Mouse (Mus musculus): ENCODE measurements around the gene Sp7. TPM values are rescaled to one million over a fixed set of nuclear protein-coding genes. Genes with fewer than 3 reads are reported as not detected.

Gene Sp7
- total RNA-seq, 2 experiments from 2014 or later: not detected

Other genes starting within 250 kb of the Sp7 start
- gene Spryd3, start 230.9 kb downstream of the Sp7 start, total RNA-seq (2015): 2.9 and 3.2 TPM in 2 replicates
- gene Spryd3, start 230.9 kb downstream of the Sp7 start, total RNA-seq (2017): 11.5 and 17.9 TPM in 2 replicates
- gene Igfbp6, start 222.8 kb downstream of the Sp7 start, total RNA-seq (2015): not detected in 2 replicates
- gene Igfbp6, start 222.8 kb downstream of the Sp7 start, total RNA-seq (2017): not detected in 2 replicates
- gene Soat2, start 216.7 kb downstream of the Sp7 start, total RNA-seq (2015): 0.73 and 1.9 TPM in 2 replicates
- gene Soat2, start 216.7 kb downstream of the Sp7 start, total RNA-seq (2017): 1.2 and 3.3 TPM in 2 replicates
- gene Zfp740, start 163.9 kb downstream of the Sp7 start, total RNA-seq (2015): 19.7 and 28.7 TPM in 2 replicates
- 28.3 and 29.5 TPM in 2 replicates for gene Zfp740, start 163.9 kb downstream of the Sp7 start, total RNA-seq (2017)
- gene Csad, start 162.5 kb downstream of the Sp7 start, total RNA-seq (2015): 6.3 and 10.2 TPM in 2 replicates
- gene Csad, start 162.5 kb downstream of the Sp7 start, total RNA-seq (2017): 6.4 and 8.1 TPM in 2 replicates
- 26.6 and 29.2 TPM in 2 replicates for gene Itgb7, start 135.2 kb downstream of the Sp7 start, total RNA-seq (2015)
- 36.7 and 44.6 TPM in 2 replicates for gene Itgb7, start 135.2 kb downstream of the Sp7 start, total RNA-seq (2017)
- gene Rarg, start 109.7 kb downstream of the Sp7 start, total RNA-seq (2015): 4.1 and 4.8 TPM in 2 replicates
- gene Rarg, start 109.7 kb downstream of the Sp7 start, total RNA-seq (2017): 3.9 and 4.2 TPM in 2 replicates
- gene Gm9918, start 96.6 kb downstream of the Sp7 start, total RNA-seq (2015): not detected in 2 replicates
- gene Gm9918, start 96.6 kb downstream of the Sp7 start, total RNA-seq (2017): not detected in 2 replicates
- gene Mfsd5, start 87.7 kb downstream of the Sp7 start, total RNA-seq (2015): 28.2 and 33.0 TPM in 2 replicates
- 17.8 and 25.5 TPM in 2 replicates for gene Mfsd5, start 87.7 kb downstream of the Sp7 start, total RNA-seq (2017)
- gene Espl1, start 70.9 kb downstream of the Sp7 start, total RNA-seq (2015): 33.9 and 34.8 TPM in 2 replicates
- gene Espl1, start 70.9 kb downstream of the Sp7 start, total RNA-seq (2017): 15.0 and 19.2 TPM in 2 replicates
- gene Pfdn5, start 41.1 kb downstream of the Sp7 start, total RNA-seq (2015): 345 and 346 TPM in 2 replicates
- 343 and 379 TPM in 2 replicates for gene Pfdn5, start 41.1 kb downstream of the Sp7 start, total RNA-seq (2017)
- gene Myg1, start 35.5 kb downstream of the Sp7 start, total RNA-seq (2015): 26.5 and 28.4 TPM in 2 replicates
- gene Myg1, start 35.5 kb downstream of the Sp7 start, total RNA-seq (2017): 56.4 and 58.5 TPM in 2 replicates
- gene Aaas, start 16.4 kb downstream of the Sp7 start, total RNA-seq (2015): 103 and 110 TPM in 2 replicates
- 141 and 151 TPM in 2 replicates for gene Aaas, start 16.4 kb downstream of the Sp7 start, total RNA-seq (2017)
- gene Sp1, start 39.0 kb upstream of the Sp7 start, total RNA-seq (2015): 62.0 and 63.9 TPM in 2 replicates
- 46.4 and 52.9 TPM in 2 replicates for gene Sp1, start 39.0 kb upstream of the Sp7 start, total RNA-seq (2017)
- gene Amhr2, start 78.2 kb upstream of the Sp7 start, total RNA-seq (2015): 0.07 TPM in 1 of 2 replicates, not detected in the other
- not detected in 2 replicates for gene Amhr2, start 78.2 kb upstream of the Sp7 start, total RNA-seq (2017)
- 71.0 and 73.0 TPM in 2 replicates for gene Prr13, start 91.8 kb upstream of the Sp7 start, total RNA-seq (2015)
- gene Prr13, start 91.8 kb upstream of the Sp7 start, total RNA-seq (2017): 48.6 and 51.5 TPM in 2 replicates
- 946 and 973 TPM in 2 replicates for gene Pcbp2, start 103.4 kb upstream of the Sp7 start, total RNA-seq (2015)
- 175 and 191 TPM in 2 replicates for gene Pcbp2, start 103.4 kb upstream of the Sp7 start, total RNA-seq (2017)
- not detected in 2 replicates for gene Gm10337, start 136.5 kb upstream of the Sp7 start, total RNA-seq (2015)
- gene Gm10337, start 136.5 kb upstream of the Sp7 start, total RNA-seq (2017): not detected in 2 replicates
- gene Map3k12, start 149.9 kb upstream of the Sp7 start, total RNA-seq (2015): 1.2 TPM in 1 of 2 replicates, not detected in the other
- 0.12 and 0.24 TPM in 2 replicates for gene Map3k12, start 149.9 kb upstream of the Sp7 start, total RNA-seq (2017)
- 13.1 and 17.4 TPM in 2 replicates for gene Tarbp2, start 151.0 kb upstream of the Sp7 start, total RNA-seq (2015)
- gene Tarbp2, start 151.0 kb upstream of the Sp7 start, total RNA-seq (2017): 22.6 and 26.7 TPM in 2 replicates
- gene Npff, start 157.8 kb upstream of the Sp7 start, total RNA-seq (2015): 7.2 and 8.9 TPM in 2 replicates
- 1.2 TPM in 1 of 2 replicates, not detected in the other for gene Npff, start 157.8 kb upstream of the Sp7 start, total RNA-seq (2017)